Mouse (Mus musculus) liver, adult 2 months (tissue): ENCODE measurements around the gene Tyro3. TPM values are rescaled to one million over a fixed set of nuclear protein-coding genes. Genes with fewer than 3 reads are reported as not detected.

Experiments
- DNase-seq: peaks from one replicate; pipeline ENCODE4 v3.0.0-alpha.2; 2011; ENCODE audit warnings: low read depth, low spot score; ENCODE audit errors: extremely low read depth
- H3K27ac ChIP-seq: fragments of 200-500 bp; replicated peaks from 2 replicates; pipeline ENCODE4 v1.5.1; 2012; ENCODE audit warnings: low read depth, mild to moderate bottlenecking, control low read depth, inconsistent platforms, low read length; ENCODE audit not compliant: insufficient read depth
- H3K27me3 ChIP-seq: fragments of 200-500 bp; 2 replicates; pipeline ENCODE4 v1.6.1; 2012; ENCODE audit warnings: mild to moderate bottlenecking, moderate library complexity, low read length, inconsistent platforms; ENCODE audit not compliant: control insufficient read depth, insufficient read depth
- H3K36me3 ChIP-seq: fragments of 200-500 bp; 2 replicates; pipeline ENCODE4 v1.6.1; 2012; ENCODE audit warnings: low read length, inconsistent platforms; ENCODE audit not compliant: control insufficient read depth, insufficient read depth
- H3K4me1 ChIP-seq: fragments of 200-500 bp; 2 replicates; pipeline ENCODE4 v1.6.1; 2011; ENCODE audit warnings: low read length; ENCODE audit not compliant: control insufficient read depth, insufficient read depth
- H3K4me3 ChIP-seq: fragments of 200-500 bp; 2 replicates; pipeline ENCODE4 v1.5.1; 2011; ENCODE audit warnings: low read depth, mild to moderate bottlenecking, control low read depth, low read length, moderate library complexity; ENCODE audit not compliant: insufficient read depth
- H3K79me2 ChIP-seq: fragments of 200-500 bp; 2 replicates; pipeline ENCODE4 v1.6.1; 2012; ENCODE audit warnings: inconsistent platforms, mild to moderate bottlenecking, low read length, moderate library complexity; ENCODE audit not compliant: control insufficient read depth, insufficient read depth
- H3K9ac ChIP-seq: fragments of 200-500 bp; 2 replicates; pipeline ENCODE4 v1.6.1; 2012; ENCODE audit warnings: low read depth, mild to moderate bottlenecking, control low read depth, inconsistent platforms, low read length
- CTCF ChIP-seq: fragments of 200-500 bp; IDR thresholded peaks from 2 replicates; pipeline ENCODE4 v1.5.1; 2011; ENCODE audit warnings: low read depth, low read length, control low read depth
- POLR2A ChIP-seq: fragments of 200-500 bp; IDR thresholded peaks from 2 replicates; pipeline ENCODE4 v1.6.1; 2011; ENCODE audit warnings: low read length, control low read depth; ENCODE audit not compliant: insufficient read depth; ENCODE audit errors: extremely low read depth
- WGBS: fragments of 180-500 bp; shearing (Covaris S2); methylation state at CpG from one replicate; pipeline ENCODE4 v1.1.7; 2018; 5-methylcytosine and 5-hydroxymethylcytosine counted together
- polyA plus RNA-seq: library from polyadenylated mRNA; depleted of rRNA; stranded (reverse); fragments of >200 nt; gene quantifications from 2 replicates; pipeline ENCODE4 v1.2.3, GENCODE M21; 2012; rRNA removed
- total RNA-seq: library from RNA; depleted of rRNA; stranded (reverse); fragments of >200 nt; gene quantifications from 2 replicates; pipeline ENCODE4 v1.2.3, GENCODE M21; 2014; rRNA removed

Tyro3 gene
- total RNA-seq (0.18 and 0.34 TPM in 2 replicates), polyA plus RNA-seq (0.14 and 0.39 TPM in 2 replicates)

GRCm38 (mm10) chr2:119797279-119797783, at the start of gene Tyro3:
Gene Tyro3 (plus strand): TSS chr2:119797733.
- H3K79me2 ChIP-seq = no peaks in the 10 kb centered on the region
- no peaks in the 10 kb centered on the region for H3K36me3 ChIP-seq
- H3K4me3 ChIP-seq = no peak within 1 kb of the TSS
- H3K4me1 ChIP-seq = peaks cover 2% of the 10 kb centered on the region; the same call in 1 of the 2 replicates
- H3K27ac ChIP-seq = no peak within 1 kb of the TSS
- 75% methylated on average over 5 of the region's 5 CpGs for WGBS
- H3K9ac ChIP-seq = no peak within 1 kb of the TSS
- no peak for DNase-seq
- H3K27me3 ChIP-seq = peaks cover 14% of the 10 kb centered on the region
- TF ChIP-seq POLR2A (no peak), CTCF (no peak)

- H3K79me2 ChIP-seq = no peaks in the 10 kb centered on the region
- no peak for TF ChIP-seq POLR2A
- no peak for TF ChIP-seq CTCF
- H3K4me3 ChIP-seq = no peak overlapping the region
- no peak for DNase-seq
- H3K36me3 ChIP-seq = no peaks in the 10 kb centered on the region
- H3K4me1 ChIP-seq = peaks cover 3% of the 10 kb centered on the region; the same call in 1 of the 2 replicates
- H3K27ac ChIP-seq = no peak overlapping the region
- 89% methylated on average over 13 of the region's 13 CpGs for WGBS
- no peaks in the 10 kb centered on the region for H3K27me3 ChIP-seq
- no peak overlapping the region for H3K9ac ChIP-seq
These were observed 48.3 kb upstream of the Tyro3 start for GRCm38 (mm10) chr2:119749260-119749659.

DNA sequence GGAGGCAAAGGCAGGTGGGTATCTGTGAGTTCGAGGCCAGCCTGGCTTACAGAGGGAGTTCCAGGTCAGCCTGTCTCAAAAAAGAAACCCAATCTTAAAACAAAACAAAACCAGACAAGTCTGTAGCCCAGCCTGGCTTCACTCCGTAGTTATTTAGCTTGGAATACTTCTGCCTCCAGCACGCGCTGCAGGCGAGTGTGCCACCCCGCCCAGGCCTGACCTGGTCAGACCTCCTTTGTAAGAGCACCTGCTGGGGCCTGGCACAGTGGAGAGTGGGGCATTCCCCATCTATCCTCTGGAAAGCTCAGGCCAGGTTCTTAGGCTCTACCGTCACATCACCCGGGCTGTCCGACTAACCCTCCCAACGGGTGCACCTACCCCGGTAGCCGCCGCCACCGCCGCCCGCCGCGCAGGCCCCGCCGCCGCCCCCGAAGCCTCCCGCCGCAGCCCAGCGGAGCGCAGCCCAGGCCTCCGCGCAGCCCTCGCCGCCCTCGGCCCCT, 39.9 kb upstream of the Tyro3 start:
- Histone ChIP-seq H3K27me3 (peaks cover 11% of the 10 kb centered on the region), H3K9ac (peak overlapping the region; percentile 66), H3K4me3 (peak overlapping the region; percentile 61; the same call in 1 of the 2 replicates), H3K27ac (no peak overlapping the region), H3K4me1 (peaks cover 7% of the 10 kb centered on the region; the same call in 1 of the 2 replicates), H3K36me3 (no peaks in the 10 kb centered on the region), H3K79me2 (no peaks in the 10 kb centered on the region)
- DNase-seq = peak; percentile 15
- no peak for TF ChIP-seq POLR2A
- no peak for TF ChIP-seq CTCF
- WGBS = 6% methylated on average over 31 of the region's 31 CpGs

DNA sequence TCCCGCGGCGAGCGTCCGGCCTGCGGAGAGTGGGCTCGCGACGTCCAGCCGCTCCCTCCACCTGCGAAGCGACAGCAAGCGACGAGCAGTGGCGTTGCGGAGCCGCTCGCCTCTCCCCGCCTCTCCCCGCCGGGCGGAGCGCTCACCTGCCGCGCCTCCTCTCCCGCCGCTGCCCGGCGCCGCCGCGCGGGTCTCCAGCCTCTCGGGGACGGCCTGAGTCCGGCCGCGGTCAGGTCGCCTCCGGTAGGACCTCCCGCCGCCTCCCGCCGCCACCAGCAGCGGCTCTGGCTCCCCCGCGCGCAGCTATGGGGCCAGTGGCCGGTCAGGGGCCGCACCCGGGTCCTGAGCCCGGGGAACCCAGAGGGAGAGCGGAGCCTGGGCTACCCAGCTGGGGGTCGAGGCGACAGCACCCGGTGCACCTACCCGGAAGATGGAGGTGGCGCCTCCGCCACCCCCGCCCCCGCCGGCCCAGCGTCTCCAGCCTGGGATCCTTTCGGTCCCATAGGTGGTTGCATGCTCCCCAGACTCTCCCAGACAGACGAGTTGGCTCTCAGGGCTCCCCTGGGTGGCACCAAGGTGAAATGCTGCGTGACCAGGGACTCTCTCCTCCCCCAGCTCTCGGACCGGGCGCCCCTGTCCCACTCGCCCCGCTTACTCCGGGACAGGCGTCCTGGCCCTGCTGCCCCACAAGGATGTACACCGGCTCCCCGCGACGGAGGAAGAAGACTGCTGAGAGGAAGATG, 39.3 kb upstream of the Tyro3 start:
- H3K9ac ChIP-seq = peak overlapping the region; percentile 66
- TF ChIP-seq CTCF = no peak
- H3K27ac ChIP-seq = no peak overlapping the region
- H3K4me3 ChIP-seq = peak overlapping the region; percentile 61; the same call in 1 of the 2 replicates
- no peak for DNase-seq
- no peaks in the 10 kb centered on the region for H3K79me2 ChIP-seq
- WGBS = under 1% methylated on average over 63 of the region's 77 CpGs
- no peaks in the 10 kb centered on the region for H3K36me3 ChIP-seq
- peaks cover 11% of the 10 kb centered on the region for H3K27me3 ChIP-seq
- peaks cover 7% of the 10 kb centered on the region; the same call in 1 of the 2 replicates for H3K4me1 ChIP-seq

- H3K4me3 ChIP-seq = peak overlapping the region; percentile 61; the same call in 1 of the 2 replicates
- no peak for TF ChIP-seq CTCF
- no peak for TF ChIP-seq POLR2A
- H3K27ac ChIP-seq = no peak overlapping the region
- H3K36me3 ChIP-seq = no peaks in the 10 kb centered on the region
- H3K4me1 ChIP-seq = peaks cover 7% of the 10 kb centered on the region; the same call in 1 of the 2 replicates
- H3K79me2 ChIP-seq = no peaks in the 10 kb centered on the region
- peaks cover 11% of the 10 kb centered on the region for H3K27me3 ChIP-seq
- DNase-seq = no peak
- no peak overlapping the region for H3K9ac ChIP-seq
- WGBS = 11% methylated on average over 44 of the region's 44 CpGs
These were observed 38.4 kb upstream of the Tyro3 start for GRCm38 (mm10) chr2:119758844-119759835.
